ENCODE assay signal across 11 mouse cellular contexts in genomic region chr7:130993907-130994306, GRCm38 (mm10). TPM values are rescaled to one million over a fixed set of nuclear protein-coding genes. Genes with fewer than 3 reads are reported as not detected.
DNase-seq lines count a peak whose midpoint lies in the region; ATAC-seq and TF ChIP-seq lines count a peak whose summit lies in the region.
"Had no signal": no experiment of that assay in that cellular context is flagged by ENCODE, and none has a peak within 500 bp of the region (broad histone marks: within the 10 kb centered on the region; RNA-seq: fewer than 3 reads in every experiment).

No protein-coding gene starts in this region.

- peak; percentile 53 for DNase-seq in hindbrain, embryonic 14.5 days (ENCODE audit: low spot score)
- DNase-seq in thymus, adult 2 months, result peak; percentile 24
- DNase-seq in thymus, adult 18-20 months, result no peak
- DNase-seq in brain, embryonic 14.5 days (ENCODE audit: low read depth), result no peak
- peak; percentile 38 for DNase-seq in stomach, postnatal 0 days (ENCODE audit: low spot score)
- DNase-seq in frontal cortex, postnatal 25 days (ENCODE audit: low spot score in 2 of 2), result no peak
- DNase-seq in cerebellum, adult 9-10 months, result no peak

- no peaks in the 10 kb centered on the region for H3K9me3 ChIP-seq in hindbrain, embryonic 14.5 days (ENCODE audit: control insufficient read depth, low read length)
- H3K9me3 ChIP-seq in hindbrain, embryonic 12.5 days (replicated peaks), result no peaks in the 10 kb centered on the region
- no peaks in the 10 kb centered on the region for H3K9me3 ChIP-seq in stomach, postnatal 0 days (ENCODE audit: control insufficient read depth, low read length)
- H3K9me3 ChIP-seq: embryonic facial prominence, embryonic 13.5 days; neural tube, embryonic 12.5 days had no signal

- no peak for ATAC-seq in hindbrain, embryonic 14.5 days (ENCODE audit: low FRiP score)
- ATAC-seq in hindbrain, embryonic 12.5 days (ENCODE audit: low FRiP score), result no peak
- peak; percentile 48 for ATAC-seq in stomach, postnatal 0 days (ENCODE audit: low FRiP score, low TSS enrichment)

- TF ChIP-seq EP300 in stomach, postnatal 0 days (optimal IDR thresholded peaks at IDR 0.05), result no peak

- no peak overlapping the region for H3K4me3 ChIP-seq in hindbrain, embryonic 14.5 days (replicated peaks; ENCODE audit: low read length)
- H3K4me3 ChIP-seq in hindbrain, embryonic 12.5 days, result no peak overlapping the region
- no peak overlapping the region for H3K4me3 ChIP-seq in thymus, adult 2 months (ENCODE audit: control insufficient read depth, insufficient read depth, low read length)
- no peak overlapping the region for H3K4me3 ChIP-seq in stomach, postnatal 0 days (ENCODE audit: low read depth, low read length)
- H3K4me3 ChIP-seq: embryonic facial prominence, embryonic 13.5 days; limb, embryonic 13.5 days; neural tube, embryonic 12.5 days had no signal

- no peak for TF ChIP-seq POLR2A in thymus, adult 2 months (IDR thresholded peaks at IDR 0.05; ENCODE audit: control insufficient read depth, extremely low read depth, insufficient read depth, low read length, poor library complexity)
- TF ChIP-seq POLR2A in brain, embryonic 14.5 days (IDR thresholded peaks at IDR 0.05; ENCODE audit: borderline replicate concordance, extremely low read depth, insufficient read depth, insufficient read length, poor library complexity, severe bottlenecking), result no peak

- H3K27me3 ChIP-seq in hindbrain, embryonic 14.5 days (ENCODE audit: control insufficient read depth, insufficient read depth, low read length), result no peaks in the 10 kb centered on the region
- H3K27me3 ChIP-seq in hindbrain, embryonic 12.5 days, result 0 out of 2 replicates have a peak, but pooled peaks cover 2% of the 10 kb centered on the region
- no peaks in the 10 kb centered on the region for H3K27me3 ChIP-seq in thymus, adult 2 months (ENCODE audit: control insufficient read depth, insufficient read depth, low read length)
- no peaks in the 10 kb centered on the region for H3K27me3 ChIP-seq in stomach, postnatal 0 days (ENCODE audit: control insufficient read depth, insufficient read depth, low read length)
- H3K27me3 ChIP-seq: embryonic facial prominence, embryonic 13.5 days; limb, embryonic 13.5 days; neural tube, embryonic 12.5 days had no signal

- no peak overlapping the region for H3K9ac ChIP-seq in hindbrain, embryonic 14.5 days
- H3K9ac ChIP-seq in hindbrain, embryonic 12.5 days, result no peak overlapping the region
- H3K9ac ChIP-seq in stomach, postnatal 0 days (ENCODE audit: low read length), result no peak overlapping the region
- H3K9ac ChIP-seq: embryonic facial prominence, embryonic 13.5 days; limb, embryonic 13.5 days; neural tube, embryonic 12.5 days had no signal

- no peak for TF ChIP-seq CTCF in thymus, adult 2 months (IDR thresholded peaks at IDR 0.05; ENCODE audit: borderline replicate concordance, control insufficient read depth, extremely low read depth, insufficient read depth, low read length, poor library complexity)
- peak; percentile 59 for TF ChIP-seq CTCF in brain, embryonic 14.5 days (IDR thresholded peaks at IDR 0.05; ENCODE audit: borderline replicate concordance, extremely low read depth, insufficient read depth, insufficient read length)
- TF ChIP-seq CTCF in stomach, postnatal 0 days (IDR thresholded peaks at IDR 0.05; ENCODE audit: low read depth), result peak; percentile 81

- no peak overlapping the region for H3K4me2 ChIP-seq in hindbrain, embryonic 14.5 days (replicated peaks)
- H3K4me2 ChIP-seq in hindbrain, embryonic 12.5 days (replicated peaks), result no peak overlapping the region
- H3K4me2 ChIP-seq in stomach, postnatal 0 days (replicated peaks; ENCODE audit: low read depth), result no peak overlapping the region
- H3K4me2 ChIP-seq: embryonic facial prominence, embryonic 13.5 days; limb, embryonic 13.5 days; neural tube, embryonic 12.5 days had no signal

- no peak overlapping the region for H3K27ac ChIP-seq in hindbrain, embryonic 14.5 days
- H3K27ac ChIP-seq in hindbrain, embryonic 12.5 days, result no peak overlapping the region
- no peak overlapping the region for H3K27ac ChIP-seq in thymus, adult 2 months (ENCODE audit: control insufficient read depth, insufficient read depth, low read length)
- no peak overlapping the region for H3K27ac ChIP-seq in stomach, postnatal 0 days (replicated peaks)
- H3K27ac ChIP-seq: embryonic facial prominence, embryonic 13.5 days; limb, embryonic 13.5 days; neural tube, embryonic 12.5 days had no signal

- no peaks in the 10 kb centered on the region for H3K4me1 ChIP-seq in hindbrain, embryonic 14.5 days (replicated peaks; ENCODE audit: control insufficient read depth, insufficient read depth, low read length)
- no peaks in the 10 kb centered on the region for H3K4me1 ChIP-seq in hindbrain, embryonic 12.5 days
- no peaks in the 10 kb centered on the region for H3K4me1 ChIP-seq in thymus, adult 2 months (replicated peaks; ENCODE audit: control insufficient read depth, insufficient read depth, low read length)
- no peaks in the 10 kb centered on the region for H3K4me1 ChIP-seq in stomach, postnatal 0 days (replicated peaks; ENCODE audit: control insufficient read depth, insufficient read depth)
- H3K4me1 ChIP-seq: embryonic facial prominence, embryonic 13.5 days; neural tube, embryonic 12.5 days had no signal

- H3K36me3 ChIP-seq in hindbrain, embryonic 14.5 days (replicated peaks; ENCODE audit: control insufficient read depth, insufficient read depth), result no peaks in the 10 kb centered on the region
- no peaks in the 10 kb centered on the region for H3K36me3 ChIP-seq in hindbrain, embryonic 12.5 days
- H3K36me3 ChIP-seq in thymus, adult 2 months (ENCODE audit: control insufficient read depth, insufficient read depth, low read length), result no peaks in the 10 kb centered on the region
- H3K36me3 ChIP-seq in stomach, postnatal 0 days (ENCODE audit: control insufficient read depth, insufficient read depth, low read length), result no peaks in the 10 kb centered on the region
- H3K36me3 ChIP-seq: embryonic facial prominence, embryonic 13.5 days; limb, embryonic 13.5 days; neural tube, embryonic 12.5 days had no signal

- 56% methylated on average over 8 of the region's 8 CpGs for WGBS in hindbrain, embryonic 14.5 days
- 56% methylated on average over 8 of the region's 8 CpGs for whole genome bisulfite sequencing in hindbrain, embryonic 12.5 days
- 68% methylated on average over 8 of the region's 8 CpGs for WGBS in thymus, adult 2 months
- WGBS in stomach, postnatal 0 days, result 47% methylated on average over 8 of the region's 8 CpGs

RNA-seq across cellular contexts. Expression of gene Dmbt1, which starts 37.9 kb away (rescaled TPM):
- not detected in 2 replicates for polyA plus RNA-seq in hindbrain, embryonic 14.5 days (2014; fragmentation: Nextera tagmentation; extraction: Ambion mirVana)
- not detected in 2 replicates for polyA plus RNA-seq in hindbrain, embryonic 12.5 days (2016; fragmentation: Nextera tagmentation; extraction: Ambion mirVana)
- 0.64 and 0.94 TPM in 2 replicates for polyA plus RNA-seq in thymus, adult 2 months (2012; rRNA removed)
- polyA plus RNA-seq in brain, embryonic 14.5 days (2012; rRNA removed), result 0.01 TPM in 1 of 2 replicates, not detected in the other
- polyA plus RNA-seq in stomach, postnatal 0 days (2015; fragmentation: Nextera tagmentation; extraction: Ambion mirVana), result 167 and 174 TPM in 2 replicates
- polyA plus RNA-seq: embryonic facial prominence, embryonic 13.5 days; neural tube, embryonic 12.5 days had no signal

RNA-seq across cellular contexts. Expression of gene Htra1, which starts 58.0 kb away (rescaled TPM):
- polyA plus RNA-seq in hindbrain, embryonic 14.5 days (2014; fragmentation: Nextera tagmentation; extraction: Ambion mirVana), result 18.9 and 22.9 TPM in 2 replicates
- polyA plus RNA-seq in hindbrain, embryonic 12.5 days (2016; fragmentation: Nextera tagmentation; extraction: Ambion mirVana), result 19.0 and 23.8 TPM in 2 replicates
- 35.8 TPM in 2 replicates for polyA plus RNA-seq in thymus, adult 2 months (2012; rRNA removed)
- polyA plus RNA-seq in brain, embryonic 14.5 days (2012; rRNA removed), result 10.0 and 15.9 TPM in 2 replicates
- polyA plus RNA-seq in stomach, postnatal 0 days (2015; fragmentation: Nextera tagmentation; extraction: Ambion mirVana), result 48.6 and 51.6 TPM in 2 replicates

Comparison
In these comparisons a context has a peak if more than half of its experiments do, and no peak if none do; other contexts are left out.
1. DNase-seq: peak in hindbrain, embryonic 14.5 days (single experiment), thymus, adult 2 months (single experiment) and stomach, postnatal 0 days (single experiment); none in thymus, adult 18-20 months (0 of 2), brain, embryonic 14.5 days (single experiment), frontal cortex, postnatal 25 days (0 of 2) and cerebellum, adult 9-10 months (single experiment).
2. RNA of gene Dmbt1, which starts 37.9 kb away (polyA plus RNA-seq): 167 to 174 TPM in stomach, postnatal 0 days; 0.64 to 0.94 TPM in thymus, adult 2 months, 0.01 TPM in brain, embryonic 14.5 days, not detected in hindbrain, embryonic 14.5 days and not detected in hindbrain, embryonic 12.5 days; every median in the first group is over 10 times any median in the second.